15 mouse cellular contexts compared by ENCODE assay signal in the genomic region with DNA sequence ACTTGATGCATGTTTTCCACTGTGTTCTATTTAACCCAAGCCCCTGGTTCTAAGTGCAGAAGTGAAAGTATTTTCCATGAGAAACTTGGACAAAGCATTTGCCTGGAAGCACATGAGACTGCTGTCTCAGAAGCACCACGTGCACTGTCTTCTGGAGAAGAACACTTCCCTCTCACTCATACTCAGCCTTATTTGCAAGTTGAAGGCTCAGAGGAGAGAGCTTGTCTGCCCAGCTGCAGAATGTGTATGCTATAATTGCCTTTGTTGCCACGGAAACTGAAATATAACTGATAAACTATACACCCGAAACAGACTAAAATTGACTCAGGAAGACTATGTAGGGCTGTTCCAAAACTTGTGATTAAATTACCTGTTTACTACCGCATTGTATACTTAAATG.
DNase-seq lines count a peak whose midpoint lies in the region; ATAC-seq lines count a peak whose summit lies in the region.
"Had no signal": no experiment of that assay in that cellular context is flagged by ENCODE, and none has a peak within 500 bp of the region (broad histone marks: within the 10 kb centered on the region; RNA-seq: fewer than 3 reads in every experiment).

No protein-coding gene starts in this region.

- H3K9ac ChIP-seq in midbrain, embryonic 14.5 days (replicated peaks; ENCODE audit: low read length), result no peak overlapping the region
- H3K9ac ChIP-seq in midbrain, embryonic 11.5 days (ENCODE audit: low read length), result no peak overlapping the region
- H3K9ac ChIP-seq: embryonic facial prominence, embryonic 12.5 days; liver, embryonic 14.5 days had no signal

- no peaks in the 10 kb centered on the region for H3K27me3 ChIP-seq in midbrain, embryonic 14.5 days (ENCODE audit: control insufficient read depth, insufficient read depth, low read length)
- no peaks in the 10 kb centered on the region for H3K27me3 ChIP-seq in midbrain, embryonic 11.5 days (ENCODE audit: control insufficient read depth, insufficient read depth, low read length)
- H3K27me3 ChIP-seq: embryonic facial prominence, embryonic 12.5 days; megakaryocyte, embryonic 14.5 days had no signal

- H3K27ac ChIP-seq in midbrain, embryonic 14.5 days (replicated peaks; ENCODE audit: low read depth, low read length), result no peak overlapping the region
- H3K27ac ChIP-seq in midbrain, embryonic 11.5 days (ENCODE audit: low read depth, low read length), result no peak overlapping the region
- H3K27ac ChIP-seq: embryonic facial prominence, embryonic 12.5 days; liver, embryonic 14.5 days had no signal

- no peaks in the 10 kb centered on the region for H3K4me1 ChIP-seq in midbrain, embryonic 14.5 days (ENCODE audit: control insufficient read depth, insufficient read depth, low read length)
- no peaks in the 10 kb centered on the region for H3K4me1 ChIP-seq in midbrain, embryonic 11.5 days (ENCODE audit: control insufficient read depth, insufficient read depth, low read length)
- H3K4me1 ChIP-seq: embryonic facial prominence, embryonic 12.5 days; megakaryocyte, embryonic 14.5 days had no signal

- no peak; the same call in 1 of the 2 replicates for ATAC-seq in midbrain, embryonic 14.5 days (ENCODE audit: low FRiP score, low TSS enrichment)
- no peak for ATAC-seq in midbrain, embryonic 11.5 days (ENCODE audit: low FRiP score)
- ATAC-seq: intestine, postnatal 0 days had no signal

- H3K4me3 ChIP-seq in midbrain, embryonic 14.5 days (replicated peaks; ENCODE audit: low read depth, low read length), result no peak overlapping the region
- no peak overlapping the region for H3K4me3 ChIP-seq in midbrain, embryonic 11.5 days (ENCODE audit: low read depth, low read length)
- H3K4me3 ChIP-seq: embryonic facial prominence, embryonic 12.5 days; megakaryocyte, embryonic 14.5 days had no signal

- WGBS in midbrain, embryonic 14.5 days, result 75% methylated on average over 4 of the region's 4 CpGs
- WGBS in midbrain, embryonic 11.5 days, result 83% methylated on average over 4 of the region's 4 CpGs

- H3K36me3 ChIP-seq in midbrain, embryonic 14.5 days (ENCODE audit: control insufficient read depth, insufficient read depth, low read length), result no peaks in the 10 kb centered on the region
- H3K36me3 ChIP-seq in midbrain, embryonic 11.5 days (ENCODE audit: control insufficient read depth, insufficient read depth, low read length), result no peaks in the 10 kb centered on the region
- H3K36me3 ChIP-seq: embryonic facial prominence, embryonic 12.5 days had no signal

- H3K9me3 ChIP-seq in midbrain, embryonic 14.5 days (ENCODE audit: control insufficient read depth, low read length), result no peaks in the 10 kb centered on the region
- H3K9me3 ChIP-seq in midbrain, embryonic 11.5 days (ENCODE audit: control insufficient read depth, low read length), result no peaks in the 10 kb centered on the region
- H3K9me3 ChIP-seq: embryonic facial prominence, embryonic 12.5 days; megakaryocyte, embryonic 14.5 days had no signal

- no peak overlapping the region for H3K4me2 ChIP-seq in midbrain, embryonic 14.5 days (ENCODE audit: low read length)
- no peak overlapping the region for H3K4me2 ChIP-seq in midbrain, embryonic 11.5 days
- H3K4me2 ChIP-seq: embryonic facial prominence, embryonic 12.5 days had no signal

- peak; percentile 6 for DNase-seq in embryo, embryonic 10.5 days (ENCODE audit: low spot score)
- DNase-seq in embryo, embryonic 11 days, result no peak
- peak; percentile 16 for DNase-seq in midbrain, embryonic 14.5 days
- no peak for DNase-seq in midbrain, embryonic 11.5 days (ENCODE audit: low spot score, missing footprints)
- peak; percentile 38 for DNase-seq in layer of hippocampus, adult 9-11 months
- peak; percentile 3 for DNase-seq in right cerebral cortex, postnatal 14 days
- no peak for DNase-seq in cerebellum, postnatal 36 days
- no peak for DNase-seq in adrenal gland, postnatal 25 days
- DNase-seq: gastrocnemius, postnatal 14 days; heart, postnatal 10 days; kidney, postnatal 4 days had no signal

Comparison
In these comparisons a context has a peak if more than half of its experiments do, and no peak if none do; other contexts are left out.
1. DNase-seq: peak in embryo, embryonic 10.5 days (single experiment), midbrain, embryonic 14.5 days (single experiment), layer of hippocampus, adult 9-11 months (single experiment) and right cerebral cortex, postnatal 14 days (single experiment); none in embryo, embryonic 11 days (single experiment), midbrain, embryonic 11.5 days (single experiment), cerebellum, postnatal 36 days (0 of 2) and adrenal gland, postnatal 25 days (single experiment).